In genomic region chr5:149050588-149051160, GRCm38 (mm10) we compare ENCODE assay signal across 8 mouse cellular contexts. TPM values are rescaled to one million over a fixed set of nuclear protein-coding genes. Genes with fewer than 3 reads are reported as not detected.
DNase-seq lines count a peak whose midpoint lies in the region; ATAC-seq and TF ChIP-seq lines count a peak whose summit lies in the region.

No protein-coding gene starts in this region.

- 9% methylated on average over 10 of the region's 10 CpGs for WGBS in kidney, postnatal 0 days
- WGBS in hindbrain, embryonic 13.5 days, result 24% methylated on average over 10 of the region's 10 CpGs
- WGBS in midbrain, embryonic 16.5 days, result 22% methylated on average over 10 of the region's 10 CpGs

- H3K27me3 ChIP-seq in kidney, postnatal 0 days (ENCODE audit: insufficient read depth, low read length), result no peaks in the 10 kb centered on the region
- H3K27me3 ChIP-seq in hindbrain, embryonic 13.5 days, result no peaks in the 10 kb centered on the region
- no peaks in the 10 kb centered on the region for H3K27me3 ChIP-seq in midbrain, embryonic 16.5 days (ENCODE audit: control insufficient read depth, insufficient read depth, low read depth, low read length)

- no peaks in the 10 kb centered on the region for H3K9me3 ChIP-seq in kidney, postnatal 0 days (replicated peaks; ENCODE audit: low read length)
- no peaks in the 10 kb centered on the region for H3K9me3 ChIP-seq in hindbrain, embryonic 13.5 days
- no peaks in the 10 kb centered on the region for H3K9me3 ChIP-seq in midbrain, embryonic 16.5 days (replicated peaks; ENCODE audit: control insufficient read depth, low read length, poor library complexity, severe bottlenecking)

- H3K27ac ChIP-seq in kidney, postnatal 0 days, result peak overlapping the region; percentile 100
- peak overlapping the region; percentile 91 for H3K27ac ChIP-seq in brown adipose tissue, adult 24 weeks (replicated peaks; ENCODE audit: low read depth, low read length)
- peak overlapping the region; percentile 100 for H3K27ac ChIP-seq in hindbrain, embryonic 13.5 days
- peak overlapping the region; percentile 99 for H3K27ac ChIP-seq in midbrain, embryonic 16.5 days (ENCODE audit: low read length)

- no peaks in the 10 kb centered on the region for H3K4me1 ChIP-seq in kidney, postnatal 0 days (replicated peaks; ENCODE audit: insufficient read depth, low read length)
- no peaks in the 10 kb centered on the region for H3K4me1 ChIP-seq in brown adipose tissue, adult 24 weeks (ENCODE audit: control insufficient read depth, insufficient read depth, insufficient read length, low read length)
- H3K4me1 ChIP-seq in hindbrain, embryonic 13.5 days (replicated peaks), result peaks cover 23% of the 10 kb centered on the region
- H3K4me1 ChIP-seq in midbrain, embryonic 16.5 days (ENCODE audit: control insufficient read depth, insufficient read depth, low read length), result peaks cover 18% of the 10 kb centered on the region

- peaks cover 9% of the 10 kb centered on the region for H3K36me3 ChIP-seq in kidney, postnatal 0 days (ENCODE audit: insufficient read depth, low read length)
- peaks cover 21% of the 10 kb centered on the region for H3K36me3 ChIP-seq in hindbrain, embryonic 13.5 days
- H3K36me3 ChIP-seq in midbrain, embryonic 16.5 days (ENCODE audit: control insufficient read depth, insufficient read depth, low read length), result peaks cover 4% of the 10 kb centered on the region; the same call in 1 of the 2 replicates

- H3K9ac ChIP-seq in kidney, postnatal 0 days (ENCODE audit: low read depth, low read length), result peak overlapping the region; percentile 99
- H3K9ac ChIP-seq in hindbrain, embryonic 13.5 days, result peak overlapping the region; percentile 97
- H3K9ac ChIP-seq in midbrain, embryonic 16.5 days (ENCODE audit: low read depth, low read length), result peak overlapping the region; percentile 93

- ATAC-seq in kidney, postnatal 0 days (replicated peaks; ENCODE audit: low FRiP score, low read depth), result no peak
- no peak for ATAC-seq in hindbrain, embryonic 13.5 days (ENCODE audit: low FRiP score)
- no peak for ATAC-seq in midbrain, embryonic 16.5 days

- peak overlapping the region; percentile 67 for H3K4me2 ChIP-seq in kidney, postnatal 0 days (ENCODE audit: low read length)
- H3K4me2 ChIP-seq in hindbrain, embryonic 13.5 days, result peak overlapping the region; percentile 78
- H3K4me2 ChIP-seq in midbrain, embryonic 16.5 days (ENCODE audit: low read length), result peak overlapping the region; percentile 85

- peak; percentile 40 for DNase-seq in kidney, postnatal 0 days (ENCODE audit: low spot score)
- no peak for DNase-seq in kidney, postnatal 4 days
- DNase-seq in frontal cortex, postnatal 25 days (ENCODE audit: low spot score in 2 of 2), result no peak
- no peak for DNase-seq in left cerebral cortex, adult 11 months (ENCODE audit: low spot score)
- DNase-seq in urinary bladder, postnatal 36 days (ENCODE audit: low spot score in 2 of 2), result no peak

- no peak for TF ChIP-seq CTCF in kidney, postnatal 0 days (IDR thresholded peaks at IDR 0.05; ENCODE audit: low read depth)

- peak overlapping the region; percentile 85 for H3K4me3 ChIP-seq in kidney, postnatal 0 days (replicated peaks; ENCODE audit: low read depth, low read length)
- H3K4me3 ChIP-seq in brown adipose tissue, adult 24 weeks (ENCODE audit: insufficient read depth, low read depth, low read length), result peak overlapping the region; percentile 74
- peak overlapping the region; percentile 74 for H3K4me3 ChIP-seq in hindbrain, embryonic 13.5 days
- H3K4me3 ChIP-seq in midbrain, embryonic 16.5 days (ENCODE audit: low read depth, low read length), result peak overlapping the region; percentile 83

RNA-seq across cellular contexts. Expression of gene Gm42791, which starts 55.7 kb away (rescaled TPM):
- polyA plus RNA-seq in kidney, postnatal 0 days (2015; fragmentation: Nextera tagmentation; extraction: Ambion mirVana), result 0.22 TPM in 1 of 2 replicates, not detected in the other
- polyA plus RNA-seq in brown adipose tissue, adult 24 weeks (2012; ENCODE audit: insufficient read depth, insufficient read length, missing spikeins), result not detected in 2 replicates
- 5.4 and 6.6 TPM in 2 replicates for polyA plus RNA-seq in hindbrain, embryonic 13.5 days (2015; fragmentation: Nextera tagmentation; extraction: Ambion mirVana)
- polyA plus RNA-seq in midbrain, embryonic 16.5 days (2015; fragmentation: Nextera tagmentation; extraction: Ambion mirVana), result 5.7 and 6.7 TPM in 2 replicates
